Mouse (Mus musculus): ENCODE measurements around the gene Macrod2.

DNA sequence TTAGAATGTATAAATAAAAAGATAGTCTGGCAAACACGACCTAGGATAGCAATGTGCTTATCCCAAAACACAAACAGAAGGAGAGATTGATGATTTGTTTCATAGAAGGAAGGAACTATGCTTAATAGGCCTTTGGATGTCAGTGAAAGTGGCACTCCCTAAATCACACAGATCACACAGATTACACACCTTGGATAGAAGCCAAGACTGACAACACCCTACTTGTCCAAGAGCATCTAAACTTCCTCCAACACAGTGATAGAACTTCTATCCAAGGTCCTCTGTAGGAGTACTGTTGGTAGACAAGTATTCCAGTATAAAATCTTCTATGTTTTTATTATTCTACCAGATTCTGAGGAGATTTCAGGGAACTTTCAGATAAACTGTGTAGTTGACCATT, 1567.8 kb downstream of the Macrod2 start:
- TF ChIP-seq CTCF (IDR thresholded peaks at IDR 0.05; ENCODE audit: insufficient read depth, low read depth, low read length) (no peak), POLR2A (IDR thresholded peaks at IDR 0.05; ENCODE audit: insufficient read depth, low read depth, low read length) (no peak)
